Mouse (Mus musculus) layer of hippocampus, postnatal 14 days (tissue): ENCODE measurements around the gene Fam122a. TPM values are rescaled to one million over a fixed set of nuclear protein-coding genes. Genes with fewer than 3 reads are reported as not detected.

ENCODE experiments used
- DNase-seq, 2 experiments: peaks; one replicate each; pipeline ENCODE4 v3.0.0; 2021 to 2022; ENCODE audit warnings: low spot score in 2 of 2, mixed read lengths in 1 of 2
- long read RNA-seq, 2 experiments: library from polyadenylated mRNA; stranded (forward); transcript quantifications; one replicate each; pipeline ENCODE4 v2.0.0; 2021
- total RNA-seq, 2 experiments: library from RNA; stranded (reverse); gene quantifications; 2 replicates each; pipeline ENCODE4 v1.2.3; 2021

Gene Fam122a
- 10 to 100 TPM; 34.2 to 34.4 TPM for total RNA-seq
- long read RNA-seq, experiment 1, transcript Fam122a-201 (1 exons, 855 nt): major isoform, 27 of 27 reads
- long read RNA-seq, experiment 1, partial matches to known transcripts: 0 of 27 reads
- long read RNA-seq, experiment 1, other reads (novel, unspliced or antisense): 0 of 27 reads
- long read RNA-seq, experiment 2, transcript Fam122a-201 (1 exons, 855 nt): major isoform, 18 of 18 reads
- long read RNA-seq, experiment 2, partial matches to known transcripts: 0 of 18 reads
- long read RNA-seq, experiment 2, other reads (novel, unspliced or antisense): 0 of 18 reads

DNA sequence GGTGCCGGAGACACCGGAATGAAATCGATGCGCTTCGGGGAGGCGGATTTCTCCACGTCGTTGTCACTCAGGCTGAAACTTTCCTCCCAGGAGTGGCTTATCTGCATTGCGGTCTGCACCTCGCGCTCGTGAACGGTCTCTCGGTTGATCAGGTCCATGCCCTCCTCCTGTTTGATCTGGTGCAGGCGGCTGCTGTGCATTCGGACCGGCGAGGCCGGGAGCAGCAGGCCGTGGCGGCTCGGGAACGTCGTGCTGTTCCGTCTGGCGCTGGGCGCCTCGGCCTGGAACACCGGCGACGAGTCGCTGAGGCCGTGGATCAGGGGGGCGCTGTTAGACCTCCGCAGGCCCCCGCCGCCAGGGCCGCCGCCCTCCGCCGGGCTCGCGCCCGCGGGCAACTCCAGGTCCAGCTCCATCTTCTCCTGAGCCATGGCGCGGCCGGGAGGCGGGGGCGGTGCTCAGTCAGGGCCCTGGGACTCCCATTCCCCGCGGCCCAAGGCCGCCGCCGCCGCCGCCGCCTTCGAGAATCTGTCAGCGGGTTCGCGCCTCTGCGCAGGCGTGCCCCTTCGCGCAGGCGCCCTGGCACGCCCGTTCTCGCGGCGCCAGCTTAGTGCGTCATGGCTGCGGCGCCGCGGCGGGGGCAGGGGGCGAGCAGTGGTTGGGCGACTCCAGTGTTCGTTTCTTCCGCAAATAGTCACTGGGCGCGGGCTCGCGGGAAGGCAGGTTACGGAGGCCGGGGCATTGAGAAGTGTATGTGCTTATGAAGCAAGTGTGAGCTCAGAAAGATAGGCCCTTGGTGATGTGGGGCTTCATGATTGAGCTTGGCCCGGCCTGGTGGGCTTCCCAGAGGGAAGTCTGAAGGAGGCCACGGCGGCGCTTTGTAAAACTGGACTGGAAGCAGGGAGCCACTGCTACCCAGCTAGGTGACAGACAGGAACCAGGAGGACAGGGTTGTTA, at the start of gene Fam122a:
Gene Fam122a, minus strand, starts transcription at position 428 of the 954 bp plus-strand sequence.
- DNase-seq: peak; percentile 92 to 93

DNA sequence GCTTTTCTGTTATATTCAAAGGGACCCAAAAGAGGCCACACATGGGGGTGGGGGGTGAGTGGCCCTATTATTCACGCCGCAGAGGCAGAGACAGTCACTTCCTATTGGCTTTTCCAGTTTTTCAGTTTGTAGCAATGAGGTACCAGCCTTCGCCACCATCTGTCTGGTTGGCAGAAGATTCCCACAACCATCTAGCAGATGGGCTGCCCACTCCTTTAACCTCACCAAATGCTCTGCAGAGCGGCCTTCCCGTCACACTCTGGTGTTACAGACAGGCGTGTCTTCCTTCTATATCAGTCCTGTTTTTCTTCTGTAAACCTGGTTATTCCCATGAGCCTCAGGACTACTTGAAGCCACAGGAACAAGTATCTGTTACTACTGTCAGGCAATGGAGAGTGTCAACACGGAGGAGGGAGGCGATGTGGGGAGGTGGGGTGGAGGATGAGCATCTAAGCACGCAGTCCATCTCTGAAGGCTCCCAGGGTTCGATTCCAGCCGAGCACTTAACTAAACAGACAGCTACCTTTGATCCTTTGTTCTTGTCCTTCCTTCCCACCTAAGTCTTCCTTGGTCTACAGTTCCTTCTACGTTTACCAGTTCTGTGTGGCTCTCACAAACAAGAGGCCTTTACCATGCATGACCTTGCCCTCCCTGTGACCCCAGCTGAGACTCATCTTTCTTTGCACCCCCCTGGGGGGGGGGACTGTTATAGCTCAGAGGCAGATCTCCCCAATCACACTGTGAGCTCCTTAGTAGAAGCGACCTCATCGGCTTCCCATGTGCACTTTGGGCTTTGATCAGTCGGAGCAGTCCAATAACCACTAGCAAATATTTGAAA, 46.5 kb upstream of the Fam122a start:
- DNase-seq: peak; percentile 57 to 78

DNA sequence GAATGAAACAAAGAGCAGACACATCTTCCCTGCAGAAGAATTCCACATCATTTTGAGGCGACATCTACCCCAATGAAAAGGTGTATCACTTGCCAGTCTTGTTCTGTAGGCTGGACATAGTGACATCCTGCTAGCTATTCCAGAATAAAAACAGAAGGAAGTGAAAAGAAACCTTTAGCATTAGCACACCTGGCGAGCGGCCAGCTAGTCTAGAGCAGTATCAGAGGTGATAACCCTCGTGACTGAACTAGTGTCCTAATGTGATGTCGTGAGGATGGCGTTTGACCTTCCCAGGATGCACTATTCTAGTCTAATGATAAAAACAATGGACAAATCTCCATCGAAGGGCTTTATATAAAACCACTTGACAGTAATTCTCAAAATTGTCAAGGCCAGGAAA, 44.8 kb upstream of the Fam122a start:
- no peak for DNase-seq

DNA sequence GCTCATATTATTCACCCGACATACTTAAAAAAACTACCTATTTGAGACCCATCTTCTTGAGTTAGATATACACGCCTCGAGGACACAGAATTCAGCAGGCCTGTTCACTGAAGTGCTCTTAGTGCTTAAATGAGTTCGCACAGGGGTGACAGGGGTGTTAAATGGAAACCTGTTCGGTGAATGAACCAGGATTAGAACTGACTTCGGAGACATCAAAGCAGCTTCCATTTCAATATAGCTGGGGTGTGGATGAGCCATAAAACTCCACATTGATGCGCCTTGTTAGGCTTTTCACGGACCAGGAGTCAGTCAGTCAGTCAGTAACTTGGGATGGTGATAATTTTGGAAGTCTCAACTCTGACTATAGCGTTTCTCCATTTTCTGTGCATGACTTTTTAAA, 44.0 kb upstream of the Fam122a start:
- DNase-seq: no peak

DNA sequence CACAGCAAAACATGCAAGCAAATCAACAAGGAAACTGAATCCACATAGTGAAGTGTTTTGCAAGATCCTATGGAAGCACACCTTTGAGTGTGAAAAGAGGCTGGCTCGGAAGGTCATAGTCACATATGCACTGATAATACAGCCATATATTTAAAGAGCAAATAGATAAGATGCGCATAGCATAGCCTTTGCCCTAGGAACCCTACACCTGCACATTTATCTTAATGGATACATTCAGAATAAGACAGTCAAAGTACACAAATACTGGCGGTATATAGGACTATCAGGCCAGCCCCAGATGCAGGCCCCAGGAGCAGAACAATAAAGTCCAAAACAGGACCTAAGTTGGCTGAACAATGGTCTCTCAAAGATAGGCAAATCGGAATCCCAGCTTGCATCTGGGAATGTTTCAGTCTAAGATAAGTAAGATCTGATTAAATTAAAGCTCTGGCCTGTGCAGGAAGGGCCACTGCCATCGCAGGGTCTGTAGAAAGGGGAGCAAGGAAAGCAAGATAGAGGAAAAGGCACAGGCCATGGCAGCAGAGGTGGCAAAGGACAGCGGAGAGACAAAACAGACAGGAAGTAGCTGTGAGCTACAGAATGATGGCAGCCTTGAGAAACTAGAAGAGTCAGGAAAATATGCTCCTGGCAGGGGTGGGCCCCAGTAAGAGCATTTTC, 42.7 kb upstream of the Fam122a start:
- no peak for DNase-seq

DNA sequence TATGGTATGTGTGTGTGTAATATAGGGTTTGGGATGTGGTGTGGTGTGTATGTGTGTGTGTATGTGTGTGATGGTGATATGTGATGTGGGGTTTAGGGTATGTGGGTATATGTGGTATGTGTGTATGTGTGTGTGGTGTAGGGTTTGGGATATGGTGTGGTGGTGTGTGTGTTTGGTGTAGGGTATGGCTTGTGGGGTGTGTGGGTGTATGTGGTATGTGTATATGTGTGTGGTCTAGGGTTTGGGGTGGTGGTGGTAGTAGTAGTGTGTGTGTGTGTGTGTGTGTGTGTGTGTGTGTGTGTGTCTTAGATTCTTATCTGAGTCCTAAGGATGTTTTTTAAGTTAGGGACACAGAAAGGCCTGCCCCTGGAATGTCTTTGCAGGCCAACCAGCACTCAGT, 41.2 kb upstream of the Fam122a start:
- DNase-seq: no peak

DNA sequence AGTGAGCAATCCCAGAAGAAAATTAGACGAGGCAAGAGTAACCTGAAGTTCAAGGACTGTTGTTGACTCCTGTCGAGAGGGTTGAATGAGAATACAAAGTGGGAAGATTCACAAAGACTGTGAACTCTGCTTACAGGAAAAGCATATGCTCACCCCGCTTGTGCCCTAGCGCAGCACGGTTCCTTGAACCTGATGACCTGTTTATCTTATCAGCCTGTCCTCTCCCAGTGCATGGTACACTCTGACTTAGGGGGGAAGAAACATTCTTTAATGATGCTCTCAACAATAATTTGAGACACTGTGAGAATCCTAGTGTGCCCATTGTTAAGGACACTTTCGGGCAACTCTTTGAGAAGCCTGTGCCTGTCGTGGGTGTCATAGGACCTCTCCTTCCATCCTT, 39.9 kb upstream of the Fam122a start:
- DNase-seq: no peak

DNA sequence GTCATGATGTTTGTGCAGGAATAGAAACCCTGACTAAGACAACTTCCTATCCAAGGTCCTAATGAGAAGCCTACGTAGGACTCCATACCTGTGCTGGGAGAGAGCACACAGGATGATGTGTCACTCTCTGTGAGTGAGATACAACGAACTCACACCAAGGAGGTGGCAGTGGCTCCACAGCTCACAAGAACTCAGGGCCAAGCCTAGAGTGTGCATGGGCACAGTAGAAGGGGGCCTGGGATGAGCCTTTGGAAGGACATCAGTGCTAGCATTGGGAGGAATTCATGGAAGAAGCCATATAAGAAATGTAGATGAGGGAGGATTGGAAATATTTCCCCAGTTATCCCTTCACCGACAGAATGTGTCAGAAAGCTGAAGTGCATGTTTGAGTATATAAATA, 38.8 kb upstream of the Fam122a start:
- no peak for DNase-seq

DNA sequence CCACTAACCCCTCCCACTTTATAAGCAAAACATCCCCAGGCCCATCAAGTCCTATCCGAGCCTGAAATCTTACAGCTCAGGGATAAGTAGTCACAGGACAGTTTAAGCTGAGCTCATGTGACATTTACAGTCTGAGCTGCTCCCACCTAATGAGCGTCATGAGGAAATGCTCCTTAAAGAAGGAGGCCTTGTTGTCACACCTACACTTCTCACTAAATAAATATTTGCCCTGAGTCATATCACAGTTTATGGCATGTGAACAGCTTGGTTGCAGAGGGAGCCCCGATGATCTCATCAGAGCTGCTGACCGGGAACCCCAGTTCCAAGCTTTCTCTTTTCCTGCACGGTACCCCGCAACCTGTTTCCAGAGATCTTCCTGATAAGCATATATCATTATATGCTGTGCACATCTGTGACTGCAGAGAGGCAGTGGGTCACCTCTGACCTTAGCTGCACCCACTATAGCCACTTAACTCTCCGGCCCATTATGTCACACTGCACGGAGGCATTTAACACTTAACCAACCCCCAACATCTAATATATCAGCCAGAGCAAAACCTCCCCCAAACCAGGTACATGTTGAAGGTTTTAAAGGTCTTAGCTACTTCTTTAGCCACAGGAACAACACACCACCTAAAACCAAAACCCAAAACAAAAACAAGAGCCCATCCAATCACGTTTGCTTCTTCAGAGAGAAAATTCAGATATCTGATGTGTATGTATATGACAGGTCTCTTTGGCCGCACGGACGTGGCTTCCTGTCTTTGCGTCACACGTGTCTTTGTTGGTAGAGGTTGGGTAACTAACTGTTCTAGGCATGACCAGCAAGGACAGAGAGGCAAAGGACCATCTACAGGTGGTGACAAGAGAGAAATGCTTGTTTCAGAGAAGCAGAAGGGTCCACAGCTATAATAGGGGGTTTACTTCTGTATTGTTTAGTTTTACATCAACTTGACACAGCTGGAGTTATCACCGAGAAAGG, 37.8 kb upstream of the Fam122a start:
- no peak for DNase-seq

DNA sequence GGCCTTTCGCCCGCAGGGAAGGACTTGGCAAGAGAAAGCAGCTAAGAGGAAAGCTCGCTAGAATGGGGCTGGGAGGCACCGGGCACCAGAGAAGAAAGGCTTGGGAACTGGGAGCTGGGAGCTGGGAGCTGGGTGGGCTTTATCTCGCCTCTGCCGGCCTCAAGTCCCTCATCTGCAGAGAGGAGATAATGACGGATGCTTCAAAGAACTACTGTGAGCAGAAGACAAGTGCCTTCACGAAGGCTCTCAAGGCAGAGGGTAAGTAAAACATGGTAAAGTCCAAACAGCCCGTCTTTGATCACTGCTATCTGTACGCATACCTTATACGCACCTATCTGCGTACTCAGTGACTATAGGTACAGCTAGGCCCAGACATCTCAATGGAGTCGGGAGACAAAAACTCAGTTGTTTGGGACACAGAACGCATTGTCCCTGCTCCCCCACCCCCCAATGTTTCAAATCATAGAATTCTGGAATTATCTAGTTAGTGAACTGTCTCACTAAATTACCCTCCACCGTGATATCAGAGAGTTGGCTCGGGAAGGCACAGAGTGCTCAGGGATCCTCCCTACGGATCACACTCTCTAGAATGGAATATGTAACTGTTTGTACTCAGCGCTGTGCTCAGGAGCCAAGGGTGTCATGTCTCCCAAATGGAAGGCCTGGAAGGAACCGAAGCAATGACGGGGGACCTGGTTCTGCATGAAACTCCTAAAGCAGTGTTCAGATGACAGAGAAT, 36.1 kb upstream of the Fam122a start:
- no peak for DNase-seq

DNA sequence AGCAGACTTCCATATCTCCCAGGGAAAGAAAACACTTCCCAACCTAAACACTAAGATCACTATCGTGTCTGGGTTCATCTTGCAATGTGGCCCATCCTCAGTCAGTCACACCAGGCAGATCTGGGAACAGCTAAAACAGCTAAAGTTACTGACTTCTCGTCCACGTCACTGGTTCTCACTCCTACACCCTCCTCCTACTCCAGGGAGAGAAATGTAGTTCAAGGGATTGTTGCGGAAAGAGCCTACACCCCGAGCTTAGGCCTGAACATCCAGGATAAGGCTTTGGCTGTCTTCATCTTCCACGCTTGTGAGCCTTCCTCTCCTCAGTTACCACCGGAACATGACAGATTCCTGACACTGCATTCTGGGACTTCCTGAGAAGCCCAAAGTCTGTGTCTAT, 34.8 kb upstream of the Fam122a start:
- no peak for DNase-seq

DNA sequence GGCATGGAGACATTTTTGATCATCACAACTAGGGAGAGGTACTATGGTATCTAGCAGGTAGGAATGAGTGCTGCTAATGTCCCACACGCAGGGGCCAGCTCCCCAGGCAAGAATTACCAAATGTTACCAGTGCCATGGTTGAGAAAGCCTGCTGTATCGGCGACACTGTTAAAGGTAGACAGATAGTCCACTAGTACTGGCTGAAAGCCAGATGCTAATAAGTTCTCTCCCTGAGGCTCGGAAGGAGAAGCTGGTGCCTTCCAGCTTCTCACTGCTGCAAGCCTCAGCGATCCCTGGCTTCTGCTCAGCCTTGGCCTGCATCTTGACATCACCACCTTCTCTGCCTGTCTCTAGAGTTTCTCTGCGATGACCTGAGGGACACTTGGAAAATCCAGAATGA, 32.2 kb upstream of the Fam122a start:
- no peak for DNase-seq

DNA sequence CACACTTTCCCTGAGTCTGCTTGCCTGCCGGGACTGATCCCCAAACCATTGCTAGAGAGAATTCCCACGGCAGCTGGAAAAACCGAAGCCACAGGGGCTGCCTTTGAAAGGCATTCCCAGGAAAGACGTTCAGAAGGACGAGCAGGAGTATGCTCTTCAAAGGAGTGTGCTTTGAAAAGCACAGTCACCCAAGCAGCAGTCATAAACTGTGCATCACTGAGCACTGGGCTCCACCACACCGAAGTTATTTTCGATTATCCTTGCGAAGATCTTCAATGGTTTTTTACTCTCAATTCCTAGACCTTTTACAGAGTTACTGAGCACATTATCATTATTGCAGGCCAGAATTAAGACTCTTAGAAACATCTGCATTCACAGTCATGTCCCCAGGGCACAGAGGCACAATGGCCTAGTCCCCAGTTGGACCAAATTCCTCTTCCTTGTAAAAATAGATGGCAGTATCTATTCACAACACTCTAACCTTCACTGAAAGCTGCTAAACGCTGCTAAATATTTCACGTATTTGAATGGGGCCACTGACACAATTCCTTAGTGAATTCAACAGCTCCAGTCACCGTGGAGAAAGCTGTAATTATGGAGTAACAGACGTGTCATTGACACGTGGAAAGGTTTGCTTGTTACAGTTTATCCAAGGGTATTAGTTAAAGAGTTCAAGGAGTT, 31.1 kb upstream of the Fam122a start:
- DNase-seq: no peak

DNA sequence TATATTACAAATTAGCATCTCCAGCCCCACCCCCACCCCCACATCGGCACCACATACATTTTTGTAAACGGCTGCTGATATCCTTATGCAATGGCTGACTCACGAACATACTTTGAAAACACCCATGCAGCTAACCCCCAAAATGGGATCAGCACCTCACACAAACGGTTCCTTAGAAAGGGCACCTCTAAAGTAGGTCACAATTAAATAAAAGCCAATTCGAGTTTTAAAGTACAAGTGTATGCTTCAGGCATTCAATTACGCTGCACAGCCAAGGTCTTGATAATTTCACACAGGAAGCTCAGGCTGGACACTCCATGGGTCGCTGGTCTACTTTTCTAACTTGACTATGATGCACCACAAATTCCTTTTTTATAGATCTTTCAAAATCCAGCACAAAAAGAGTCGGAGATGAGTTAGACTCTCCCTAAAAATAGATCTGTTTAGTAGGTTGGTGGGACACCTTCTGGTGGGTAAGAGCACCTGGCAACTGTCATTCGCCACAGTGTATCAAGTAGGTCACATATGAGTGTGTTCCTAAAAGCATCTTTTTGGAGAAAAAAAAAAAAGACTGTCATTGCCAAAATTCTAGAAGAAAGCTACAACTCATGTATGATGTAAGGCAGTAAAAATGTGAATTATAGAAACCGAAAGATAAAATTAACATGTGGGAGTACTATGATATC, 25.7 kb upstream of the Fam122a start:
- DNase-seq: no peak

DNA sequence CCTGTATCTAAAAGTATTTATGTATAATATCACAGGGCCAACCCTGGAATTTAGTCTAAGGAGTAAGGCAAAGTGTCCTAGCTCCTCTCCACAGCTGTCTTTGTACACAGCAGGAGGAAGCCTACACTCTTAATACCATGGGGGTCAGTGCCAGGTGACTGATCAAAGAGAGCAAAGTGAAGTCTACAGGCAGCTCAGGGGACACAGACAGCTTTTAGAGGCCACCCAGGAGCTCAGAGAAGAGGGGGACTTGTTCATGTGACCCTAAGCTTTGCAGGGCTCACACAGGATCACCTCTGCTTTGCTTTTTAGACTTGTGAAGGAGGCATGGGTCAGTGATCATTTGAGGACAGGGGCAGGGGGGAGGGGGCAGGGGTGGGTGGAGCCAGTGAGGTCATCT, 24.4 kb upstream of the Fam122a start:
- no peak for DNase-seq

DNA sequence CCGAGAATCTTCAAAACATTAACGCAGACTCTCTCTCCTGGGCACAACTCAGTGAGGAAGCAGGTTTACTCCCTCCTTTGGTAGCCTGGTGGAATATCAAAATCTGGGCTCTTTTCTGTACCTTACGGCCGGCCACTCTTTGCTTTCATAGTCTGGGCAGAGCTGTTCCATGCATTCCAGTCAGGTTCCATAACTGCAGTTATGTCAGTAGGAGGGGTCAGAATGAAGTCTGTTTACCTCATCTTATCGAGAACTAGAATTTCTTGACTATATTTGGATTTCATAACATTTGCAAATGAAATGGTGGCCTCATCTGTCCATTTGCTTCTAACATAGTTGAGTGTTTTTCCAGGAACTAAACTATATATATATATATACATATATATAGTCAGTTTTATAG, 23.3 kb upstream of the Fam122a start:
- no peak for DNase-seq

DNA sequence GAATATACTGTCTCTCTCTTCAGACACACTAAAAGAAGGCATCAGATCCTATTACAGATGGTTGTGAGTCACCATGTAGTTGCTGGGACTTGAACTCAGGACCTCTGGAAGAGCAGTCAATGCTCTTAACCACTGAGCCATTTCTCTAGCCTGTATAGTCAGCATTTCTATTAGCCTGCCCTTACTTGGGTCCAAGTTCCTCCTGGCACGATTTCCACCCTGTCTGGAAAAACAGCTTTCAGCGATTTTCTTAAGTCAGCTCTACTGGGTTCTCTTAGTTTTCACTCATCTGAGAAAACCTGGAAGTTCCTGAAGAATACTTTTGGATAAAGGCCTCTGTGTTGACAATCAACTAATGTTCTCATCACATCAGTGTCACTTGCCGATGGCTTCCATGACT, 22.1 kb upstream of the Fam122a start:
- DNase-seq: no peak

DNA sequence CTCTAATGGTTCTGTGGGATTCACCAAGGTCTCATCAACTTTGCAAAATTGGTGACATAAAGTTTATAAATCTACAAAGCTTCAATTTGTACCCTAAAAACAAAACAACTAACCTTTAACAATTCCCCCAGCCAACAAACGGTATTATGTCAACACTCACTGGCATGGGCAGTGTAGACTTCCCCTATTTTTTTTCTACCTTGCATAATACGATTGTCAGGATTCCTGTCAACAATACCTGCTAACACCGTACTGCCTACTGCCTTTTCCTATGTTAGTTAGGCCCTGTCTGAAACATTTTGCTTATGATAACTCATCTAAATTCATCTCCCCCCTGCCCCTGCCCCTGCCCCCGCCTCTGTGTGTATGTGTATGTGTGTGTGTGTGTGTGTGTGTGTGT, 16.7 kb upstream of the Fam122a start:
- DNase-seq: no peak
